Mouse (Mus musculus) G1E-ER4 (cell line): ENCODE data around the gene Ap3s2. TPM values are rescaled to one million over a fixed set of nuclear protein-coding genes. Genes with fewer than 3 reads are reported as not detected.

Experiments used
- GATA1 ChIP-seq: IDR thresholded peaks from one replicate; pipeline ENCODE4 v1.8.0; 2012; ENCODE audit warnings: low read length, inconsistent platforms
- polyA plus RNA-seq: library from polyadenylated mRNA; stranded (reverse); fragments of >175 nt; gene quantifications from 2 replicates; pipeline ENCODE4 v1.2.3, GENCODE M21; 2012

Ap3s2 gene
- polyA plus RNA-seq, 1 experiment = 10.0 TPM

- no peak for TF ChIP-seq GATA1
These were observed 25.2 kb downstream of the Ap3s2 start for GRCm38 (mm10) chr7:79895225-79895624.

GRCm38 (mm10) chr7:79894790-79895189, 25.7 kb downstream of the Ap3s2 start:
- no peak for TF ChIP-seq GATA1

GRCm38 (mm10) chr7:79892576-79893428, 27.6 kb downstream of the Ap3s2 start:
- TF ChIP-seq GATA1 = no peak

DNA sequence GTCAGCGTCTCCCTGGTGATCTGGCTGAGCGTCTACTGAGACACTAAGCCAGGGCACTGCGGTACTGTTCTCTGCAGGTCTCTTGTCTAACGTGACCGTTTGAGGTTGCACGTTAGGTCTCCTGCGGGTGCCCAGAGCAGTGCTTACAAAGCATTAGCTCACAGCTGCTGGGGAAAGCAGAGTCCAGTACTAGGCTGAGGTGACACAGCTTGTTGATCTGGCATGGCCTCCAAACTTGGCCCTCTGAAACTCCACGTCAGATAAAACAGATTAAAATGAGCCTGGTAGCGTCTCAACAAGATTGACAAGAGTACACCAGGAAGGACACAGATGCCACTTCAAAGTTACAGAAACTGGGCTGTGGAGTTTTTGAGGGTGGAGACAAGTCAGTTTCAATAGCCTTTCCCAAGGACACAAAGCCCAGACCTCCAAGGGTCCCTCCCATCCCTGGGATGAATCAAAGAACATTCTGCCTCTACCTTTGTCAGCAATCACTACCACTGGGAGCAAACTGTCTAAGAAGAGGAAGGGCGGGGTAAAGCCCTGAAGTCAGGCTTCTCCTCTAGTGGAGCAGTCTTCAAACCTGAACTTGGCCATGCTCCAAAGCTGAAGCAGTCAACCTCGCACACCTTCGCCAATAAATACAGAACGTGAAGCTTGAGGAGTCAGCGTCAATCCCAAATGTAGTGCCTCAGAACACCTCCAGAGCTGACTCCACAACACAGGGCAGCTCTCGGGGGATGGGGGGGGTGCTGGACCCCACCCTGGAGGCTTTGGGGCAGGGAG, 29.8 kb downstream of the Ap3s2 start:
- no peak for TF ChIP-seq GATA1

DNA sequence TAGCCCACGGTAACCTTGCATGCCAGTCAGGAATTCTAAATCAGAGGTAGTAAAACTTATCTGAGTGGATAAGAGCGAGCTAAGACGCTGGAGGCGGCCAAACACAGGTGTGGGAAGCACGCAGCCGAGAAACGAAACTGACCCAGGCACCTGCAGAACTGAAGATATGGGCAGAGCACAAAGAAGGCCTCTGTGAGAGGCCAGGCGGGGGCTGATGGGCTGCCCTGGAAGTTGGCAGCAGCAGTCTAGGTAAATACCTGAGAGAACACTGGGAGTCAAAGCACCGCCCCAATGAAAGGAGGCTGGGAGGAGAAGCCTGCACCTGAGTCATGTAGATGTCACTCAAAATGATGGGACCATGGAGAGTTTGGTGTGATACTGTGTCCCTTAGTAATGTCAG, 31.8 kb downstream of the Ap3s2 start:
- TF ChIP-seq GATA1 = no peak

GRCm38 (mm10) chr7:79883613-79884334, 36.7 kb downstream of the Ap3s2 start:
- TF ChIP-seq GATA1 = no peak

DNA sequence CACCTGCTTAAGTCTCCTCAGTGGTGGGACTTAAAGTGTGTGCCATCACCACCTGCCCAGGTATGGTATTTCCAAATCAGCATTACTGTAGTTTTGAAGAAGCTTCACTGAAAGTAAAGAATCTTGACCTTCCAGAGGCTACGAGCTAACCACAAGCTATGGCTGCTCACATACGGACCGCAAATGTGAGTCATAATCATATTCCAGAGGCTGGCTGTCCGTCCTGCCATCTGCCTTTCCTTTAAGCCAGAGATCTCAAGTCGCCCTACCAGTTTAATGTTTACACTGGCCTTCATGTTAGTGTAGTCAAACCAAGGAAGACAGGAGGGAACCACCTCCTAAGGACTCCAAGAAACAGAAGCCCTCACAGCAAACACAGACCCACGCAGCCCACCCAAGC, 38.5 kb downstream of the Ap3s2 start:
- TF ChIP-seq GATA1 = no peak

DNA sequence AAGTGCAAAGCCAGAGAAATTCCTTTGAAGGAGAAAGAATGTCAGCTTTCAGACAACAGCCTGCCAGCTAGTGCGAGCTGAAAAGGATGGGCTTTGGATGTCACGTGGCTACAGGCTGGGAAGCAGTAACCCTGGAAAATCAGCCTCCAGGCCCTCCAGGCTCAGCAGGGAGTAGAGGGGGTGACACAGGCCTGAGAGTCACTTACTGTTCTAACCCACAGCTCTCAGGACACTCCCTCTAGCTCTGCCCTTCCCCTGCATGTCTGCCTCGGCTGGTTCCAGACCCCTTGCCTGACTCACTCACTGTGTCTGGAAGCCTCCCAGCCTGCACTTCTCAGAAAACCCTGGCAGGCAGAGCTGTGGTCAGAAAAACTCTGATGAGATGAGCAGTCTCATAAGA, 39.5 kb downstream of the Ap3s2 start:
- TF ChIP-seq GATA1 = no peak

GRCm38 (mm10) chr7:79880033-79880432, 40.4 kb downstream of the Ap3s2 start:
- no peak for TF ChIP-seq GATA1

DNA sequence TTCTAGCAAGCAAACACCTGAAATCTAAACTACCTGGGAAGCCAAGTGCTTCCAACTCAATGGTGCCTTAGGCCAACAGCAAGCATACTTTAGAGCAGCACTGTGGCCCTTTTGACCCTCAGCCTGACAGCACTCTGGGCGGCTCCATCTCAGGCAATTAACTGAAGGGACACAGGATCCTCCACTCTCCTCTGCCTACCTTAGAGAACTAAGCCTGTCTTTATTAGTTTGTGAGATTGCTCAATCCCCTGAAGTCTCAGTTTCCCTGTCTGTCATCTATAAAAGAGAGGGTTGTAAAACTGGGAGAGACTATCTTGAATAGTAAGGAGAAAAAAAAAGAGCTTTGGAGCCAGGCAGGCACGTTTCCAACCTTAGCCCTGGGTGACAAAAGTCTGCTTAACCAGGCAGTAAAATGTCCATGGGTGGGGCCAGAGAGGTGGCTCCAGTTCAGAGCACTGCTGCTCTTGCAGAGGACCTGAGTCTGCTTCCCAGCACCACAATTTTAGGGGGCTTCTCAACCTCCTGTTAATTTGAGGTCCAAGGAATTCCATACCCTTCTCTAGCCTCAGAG, 41.9 kb downstream of the Ap3s2 start:
- no peak for TF ChIP-seq GATA1

- no peak for TF ChIP-seq GATA1
These were observed 47.0 kb downstream of the Ap3s2 start for GRCm38 (mm10) chr7:79873407-79873806.

DNA sequence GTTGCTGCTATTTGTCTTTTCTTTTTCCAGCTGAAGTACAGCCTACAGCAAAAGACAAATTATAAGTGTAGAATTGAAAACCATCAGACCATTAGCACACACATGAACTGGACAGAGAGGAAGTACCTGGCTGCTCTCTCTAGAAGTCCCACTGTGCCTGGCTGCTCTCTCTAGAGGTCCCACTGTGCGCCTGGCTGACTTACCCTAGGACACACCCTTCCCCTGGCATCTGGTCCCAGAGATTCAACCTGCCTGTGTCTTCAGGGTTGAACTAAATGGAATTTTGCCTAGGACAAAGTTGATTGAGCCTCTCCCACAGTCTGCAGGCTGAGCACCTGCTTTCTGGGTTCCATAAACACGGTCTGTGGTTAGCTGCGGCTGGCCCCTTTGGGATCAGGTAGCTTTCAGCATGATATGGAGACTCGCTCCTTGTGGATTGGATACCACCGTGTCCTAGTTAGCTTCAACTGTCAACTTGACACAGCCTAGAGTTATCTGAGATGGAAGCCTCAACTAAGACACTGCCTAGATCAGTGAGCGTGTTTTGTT, 48.6 kb downstream of the Ap3s2 start:
- TF ChIP-seq GATA1 = no peak

GRCm38 (mm10) chr7:79869072-79869719, 51.3 kb downstream of the Ap3s2 start:
- no peak for TF ChIP-seq GATA1

GRCm38 (mm10) chr7:79868475-79868874, 52.0 kb downstream of the Ap3s2 start:
- TF ChIP-seq GATA1 = no peak

DNA sequence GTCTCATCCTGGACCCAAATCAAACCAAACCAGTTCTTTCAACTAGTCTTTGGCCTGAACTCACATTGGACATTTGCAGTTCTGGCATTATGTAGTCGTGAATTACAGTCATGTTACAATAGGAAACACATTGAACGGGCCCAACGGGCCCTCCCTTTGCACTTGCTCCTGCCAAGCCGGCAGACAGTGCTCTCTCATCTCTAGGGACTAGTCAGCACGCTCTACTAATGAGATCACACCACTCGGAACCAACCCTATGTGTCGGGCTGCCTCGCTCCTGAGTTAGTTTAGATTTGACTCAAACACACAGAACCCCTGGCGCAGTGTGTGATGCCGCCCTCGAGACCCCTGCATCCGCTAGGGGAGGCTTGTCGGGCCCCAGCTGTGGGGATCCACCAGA, 52.6 kb downstream of the Ap3s2 start:
- no peak for TF ChIP-seq GATA1
